Mouse (Mus musculus) frontal cortex, postnatal 14 days (tissue): Measurements from ENCODE around the gene 5430403G16Rik.
"Not testable (repeated sequence)": the region's sequence is repeated elsewhere in the genome, so short reads cannot be mapped to it uniquely, and the experiment has no call there.

Experiments
- DNase-seq, 2 experiments: peaks; one replicate each; pipeline ENCODE4 v3.0.0; 2022; ENCODE audit warnings: low spot score in 2 of 2

5430403G16Rik gene

DNA sequence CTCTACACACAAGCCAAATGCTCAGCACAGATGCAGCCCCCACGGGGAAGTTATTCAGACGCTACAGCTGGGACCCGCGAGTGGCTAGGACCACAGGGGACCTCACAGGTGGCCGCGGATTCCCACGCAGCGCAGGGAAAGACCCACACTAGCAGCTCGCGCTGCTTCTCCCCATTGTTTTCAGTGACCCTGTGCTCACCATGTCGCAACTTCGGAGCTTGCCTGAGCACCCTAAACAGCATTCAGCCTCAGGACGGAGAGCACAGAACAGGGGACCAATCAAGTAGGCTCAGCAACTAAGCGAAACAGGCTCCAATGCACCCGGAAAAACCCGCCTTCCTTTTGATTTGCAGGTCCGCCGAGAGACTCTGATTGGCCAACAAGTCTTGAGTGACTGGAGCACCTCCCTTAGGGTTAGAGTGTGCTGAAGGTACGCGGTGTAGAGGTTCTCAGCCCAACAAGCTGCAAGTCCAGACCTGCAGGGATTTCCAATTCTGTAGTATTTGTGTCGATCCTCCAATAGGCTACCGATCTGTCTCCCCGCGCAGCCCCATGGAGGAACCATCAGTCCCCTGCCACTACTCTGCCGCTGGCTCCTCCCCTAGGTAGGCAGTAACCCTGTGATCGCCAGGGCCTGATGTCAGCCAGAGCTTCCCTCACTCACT, at the start of gene 5430403G16Rik:
Gene 5430403G16Rik, minus strand, starts transcription at position 505 of the 665 bp plus-strand sequence.
- DNase-seq, result peak; percentile 67 to 70

DNA sequence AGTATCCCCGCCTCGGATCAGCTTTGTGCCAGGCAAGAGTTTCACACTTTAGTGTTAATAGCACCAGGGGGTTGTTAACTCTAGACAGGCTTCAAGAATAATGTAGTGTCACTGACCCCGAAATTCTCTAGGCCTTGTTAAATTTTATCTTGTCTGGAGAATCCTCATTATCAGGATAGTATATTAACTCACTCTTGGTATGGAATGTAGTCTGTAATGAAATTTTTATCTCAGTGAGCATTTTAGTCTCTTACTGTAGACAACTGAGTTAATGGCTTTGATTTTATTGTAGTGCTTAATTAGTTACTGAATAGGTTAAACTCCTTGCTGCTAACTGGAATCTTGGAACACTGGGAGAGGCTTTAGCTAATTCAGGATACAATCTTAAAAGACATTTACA, 26.5 kb upstream of the 5430403G16Rik start:
- DNase-seq, result not testable (repeated sequence)

DNA sequence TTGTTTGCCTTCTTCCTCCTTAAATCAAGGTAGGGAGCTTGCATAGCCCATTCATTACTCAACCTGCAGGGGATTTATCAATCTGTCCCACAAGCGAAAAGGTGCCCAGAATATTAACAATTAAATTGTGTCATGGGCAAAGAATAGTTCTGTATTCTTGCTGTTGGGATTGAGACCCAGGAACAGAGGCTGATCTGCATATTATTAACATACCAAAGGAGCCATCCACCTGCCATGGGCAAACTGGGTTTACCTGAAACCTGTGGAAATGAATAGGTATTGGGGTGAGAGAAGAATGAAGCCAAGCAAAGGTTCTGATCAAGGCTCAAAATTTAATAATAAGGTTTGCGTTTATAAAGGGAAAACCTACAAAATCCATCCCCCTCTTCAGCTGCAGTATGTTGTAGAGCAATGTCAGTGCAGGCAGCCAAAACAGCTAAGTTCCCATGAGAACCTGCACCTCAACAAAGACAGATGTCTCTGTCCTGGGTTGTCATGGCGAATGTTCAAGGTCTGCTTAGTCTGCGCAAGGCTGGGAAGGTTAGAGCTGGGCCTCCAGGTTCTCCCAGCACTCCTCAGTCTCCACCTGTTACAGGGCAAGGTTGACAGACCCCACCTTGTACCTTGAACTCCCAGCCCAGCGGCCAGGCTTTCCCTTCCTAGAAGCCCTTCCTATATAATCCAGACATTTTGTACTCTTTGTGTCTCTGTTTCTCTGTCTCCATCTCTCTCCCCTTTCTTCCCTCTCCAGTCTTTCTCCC, 544 bp upstream of the 5430403G16Rik start:
- not testable (repeated sequence) for DNase-seq

DNA sequence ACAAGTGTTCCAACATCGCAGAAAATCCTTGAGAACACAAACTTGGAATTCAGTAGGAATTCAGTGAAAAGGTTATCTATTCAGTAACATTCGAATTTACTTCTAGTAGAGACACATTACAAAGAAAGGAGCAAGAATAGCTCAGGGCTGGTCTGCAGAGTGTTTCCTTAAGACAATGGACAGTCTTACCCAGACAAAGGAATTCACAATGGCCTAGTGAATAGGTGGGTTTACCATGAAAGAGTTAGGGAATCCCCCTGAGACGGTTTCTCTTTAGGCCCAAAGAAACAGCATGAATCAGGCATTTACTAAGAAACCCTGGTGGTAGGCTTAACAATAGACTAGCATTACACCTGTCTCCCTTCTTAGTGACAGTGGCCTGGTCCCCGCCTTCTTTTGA, 7.9 kb downstream of the 5430403G16Rik start:
- DNase-seq, result no peak
